Mouse (Mus musculus) brain, embryonic 14.5 days (tissue): ENCODE results near the gene Plcd1.

ENCODE experiments used
- CTCF ChIP-seq: fragments of 200-500 bp; IDR thresholded peaks from 2 replicates; pipeline ENCODE4 v1.5.1; 2012; ENCODE audit warnings: inconsistent platforms, mild to moderate bottlenecking, moderate library complexity, borderline replicate concordance; ENCODE audit not compliant: insufficient read depth, insufficient read length; ENCODE audit errors: extremely low read depth
- POLR2A ChIP-seq: fragments of 200-500 bp; IDR thresholded peaks from 2 replicates; pipeline ENCODE4 v1.6.1; 2012; ENCODE audit warnings: mild to moderate bottlenecking, inconsistent platforms, borderline replicate concordance; ENCODE audit not compliant: poor library complexity, insufficient read depth, insufficient read length, severe bottlenecking; ENCODE audit errors: extremely low read depth

DNA sequence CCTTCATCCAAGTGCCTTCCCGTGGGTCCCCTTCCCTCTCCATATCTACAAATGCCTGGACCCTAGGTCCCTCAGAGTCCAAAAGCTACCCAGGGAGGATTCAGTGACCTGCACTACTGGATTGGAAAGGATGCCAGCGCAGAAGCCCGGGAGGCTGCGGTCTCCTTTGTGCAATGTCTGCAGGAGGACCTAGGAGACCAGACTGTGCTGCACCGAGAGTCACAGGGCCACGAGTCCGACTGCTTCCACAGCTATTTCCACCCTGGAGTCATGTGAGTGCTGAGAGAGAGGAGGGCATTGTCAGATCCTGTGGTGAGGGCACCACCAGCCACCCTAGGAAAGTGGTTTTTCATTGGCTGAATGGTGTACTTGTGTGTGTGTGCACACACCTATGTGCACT is 35.1 kb downstream of the Plcd1 start:
- no peak for TF ChIP-seq CTCF
- no peak for TF ChIP-seq POLR2A
